Comparison of ENCODE assay signal across 13 mouse cellular contexts in the genomic region with DNA sequence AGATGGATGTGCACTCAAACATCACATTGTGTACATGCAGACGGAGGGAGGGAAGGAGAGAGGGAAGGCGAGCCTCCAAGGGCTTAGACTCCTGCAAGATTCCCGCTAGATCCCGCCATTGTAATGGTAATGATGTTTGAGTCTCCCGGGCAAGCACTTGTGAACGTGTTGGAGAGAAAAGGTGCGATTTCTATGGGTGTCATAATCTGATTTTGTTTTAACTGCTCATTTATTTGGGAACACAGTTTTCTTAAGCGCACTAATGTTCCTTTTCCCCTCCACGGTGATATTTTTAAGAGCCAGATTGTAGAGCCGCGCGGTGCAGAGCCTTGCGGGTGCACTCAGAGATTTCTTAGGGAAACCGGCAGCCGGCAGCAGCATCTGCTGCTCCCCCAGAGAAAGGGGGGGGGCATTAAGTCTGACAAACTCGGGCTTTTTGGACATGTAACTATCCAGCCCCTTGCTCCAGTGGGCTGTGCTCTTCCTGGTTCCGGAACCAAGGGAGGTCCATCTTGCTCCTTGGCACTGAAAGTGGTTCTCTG. TPM values are rescaled to one million over a fixed set of nuclear protein-coding genes. Genes with fewer than 3 reads are reported as not detected.
DNase-seq lines count a peak whose midpoint lies in the region; ATAC-seq and TF ChIP-seq lines count a peak whose summit lies in the region.
"Had no signal": no experiment of that assay in that cellular context is flagged by ENCODE, and none has a peak within 500 bp of the region (broad histone marks: within the 10 kb centered on the region; RNA-seq: fewer than 3 reads in every experiment).

No protein-coding gene starts in this region.

- no peaks in the 10 kb centered on the region for H3K36me3 ChIP-seq in E14TG2a.4 (ENCODE audit: insufficient read depth, low read length)
- no peaks in the 10 kb centered on the region for H3K36me3 ChIP-seq in forebrain, embryonic 12.5 days (replicated peaks)
- no peaks in the 10 kb centered on the region for H3K36me3 ChIP-seq in midbrain, embryonic 10.5 days
- H3K36me3 ChIP-seq: limb, embryonic 13.5 days had no signal

- TF ChIP-seq CTCF in E14TG2a.4 (conservative IDR thresholded peaks at IDR 0.05; ENCODE audit: low read length), result no peak

- peaks cover 30% of the 10 kb centered on the region for H3K4me1 ChIP-seq in E14TG2a.4 (replicated peaks; ENCODE audit: low read depth, low read length)
- H3K4me1 ChIP-seq in forebrain, embryonic 12.5 days, result peaks cover 29% of the 10 kb centered on the region
- peaks cover 48% of the 10 kb centered on the region for H3K4me1 ChIP-seq in midbrain, embryonic 10.5 days
- H3K4me1 ChIP-seq: limb, embryonic 13.5 days had no signal

- peak overlapping the region; percentile 47 for H3K4me2 ChIP-seq in forebrain, embryonic 12.5 days
- H3K4me2 ChIP-seq: limb, embryonic 13.5 days had no signal

- peak; percentile 34 to 41 for DNase-seq in cerebellum, postnatal 10 days
- no peak for DNase-seq in cerebellum, postnatal 4 days (ENCODE audit: low spot score in 2 of 2)
- peak; percentile 72 for DNase-seq in midbrain, embryonic 10.5 days (ENCODE audit: low spot score)
- DNase-seq in spleen, postnatal 4 days (ENCODE audit: low spot score in 2 of 2), result no peak
- no peak for DNase-seq in MN1 (ENCODE audit: low spot score)
- DNase-seq: adrenal gland, adult 8-10 months; cerebellum, adult 2 months; heart, adult 11 months had no signal

- H3K4me3 ChIP-seq in E14TG2a.4 (replicated peaks; ENCODE audit: low read length), result peak overlapping the region; percentile 37
- H3K4me3 ChIP-seq in forebrain, embryonic 12.5 days (replicated peaks), result peak overlapping the region; percentile 27
- H3K4me3 ChIP-seq in midbrain, embryonic 10.5 days, result peak overlapping the region; percentile 48
- H3K4me3 ChIP-seq: limb, embryonic 13.5 days had no signal

- peak overlapping the region; percentile 33 for H3K9ac ChIP-seq in forebrain, embryonic 12.5 days
- H3K9ac ChIP-seq: limb, embryonic 13.5 days had no signal

- peak; percentile 87 for ATAC-seq in forebrain, embryonic 12.5 days (ENCODE audit: low FRiP score)
- no peak for ATAC-seq in CD4-positive, CD25-positive, alpha-beta regulatory T cell, adult 4 months

- H3K27ac ChIP-seq in forebrain, embryonic 12.5 days, result peak overlapping the region; percentile 80
- peak overlapping the region; percentile 86 for H3K27ac ChIP-seq in midbrain, embryonic 10.5 days (replicated peaks)
- H3K27ac ChIP-seq: limb, embryonic 13.5 days had no signal

- no peaks in the 10 kb centered on the region for H3K9me3 ChIP-seq in E14TG2a.4 (ENCODE audit: low read length)
- H3K9me3 ChIP-seq in forebrain, embryonic 12.5 days, result no peaks in the 10 kb centered on the region
- no peaks in the 10 kb centered on the region for H3K9me3 ChIP-seq in midbrain, embryonic 10.5 days (replicated peaks)
- H3K9me3 ChIP-seq: limb, embryonic 13.5 days had no signal

- WGBS in forebrain, embryonic 12.5 days, result 5% methylated on average over 17 of the region's 17 CpGs
- 7% methylated on average over 17 of the region's 17 CpGs for WGBS in midbrain, embryonic 10.5 days

- peaks cover 87% of the 10 kb centered on the region for H3K27me3 ChIP-seq in E14TG2a.4 (ENCODE audit: insufficient read depth, low read length)
- H3K27me3 ChIP-seq in forebrain, embryonic 12.5 days, result peaks cover 12% of the 10 kb centered on the region; the same call in 1 of the 2 replicates
- peaks cover 88% of the 10 kb centered on the region for H3K27me3 ChIP-seq in midbrain, embryonic 10.5 days (ENCODE audit: low read depth, poor library complexity, severe bottlenecking)

RNA-seq across cellular contexts. Expression of a gene that starts 11.5 kb away (rescaled TPM):
- 0.55 and 0.67 TPM in 2 replicates for polyA plus RNA-seq in forebrain, embryonic 12.5 days (2016; fragmentation: Nextera tagmentation; extraction: Ambion mirVana)
- polyA plus RNA-seq in midbrain, embryonic 10.5 days (2016; fragmentation: Nextera tagmentation; extraction: Ambion mirVana), result 0.10 and 0.24 TPM in 2 replicates
- not detected for polyA plus RNA-seq in CD4-positive, CD25-positive, alpha-beta regulatory T cell, adult 4 months (2017; shearing (Covaris generic))
- polyA plus RNA-seq: spleen, adult 2 months had no signal

RNA-seq across cellular contexts. Expression of a gene that starts 32.2 kb away (rescaled TPM):
- polyA plus RNA-seq in forebrain, embryonic 12.5 days (2016; fragmentation: Nextera tagmentation; extraction: Ambion mirVana), result 4.0 and 4.1 TPM in 2 replicates
- 5.3 and 6.7 TPM in 2 replicates for polyA plus RNA-seq in midbrain, embryonic 10.5 days (2016; fragmentation: Nextera tagmentation; extraction: Ambion mirVana)
- polyA plus RNA-seq in CD4-positive, CD25-positive, alpha-beta regulatory T cell, adult 4 months (2017; shearing (Covaris generic)), result 1 to 10 TPM in 1 of 2 experiments, under 1 TPM in 1; 0.31 to 1.1 TPM

Comparison
In these comparisons a context has a peak if more than half of its experiments do, and no peak if none do; other contexts are left out.
1. DNase-seq: peak in cerebellum, postnatal 10 days (2 of 2) and midbrain, embryonic 10.5 days (single experiment); none in cerebellum, postnatal 4 days (0 of 2), spleen, postnatal 4 days (0 of 2) and MN1 (single experiment).
2. Peak in every context shown above with its lines, with median percentiles within 50 percentile points of each other: H3K4me3 ChIP-seq.